Mouse (Mus musculus): Measurements from ENCODE around the gene Hbb-bh2. TPM values are rescaled to one million over a fixed set of nuclear protein-coding genes. Genes with fewer than 3 reads are reported as not detected.
A peak's percentile ranks its signal among the peaks of the same experiment; 100 is the strongest.
"Not testable (repeated sequence)": the region's sequence is repeated elsewhere in the genome, so short reads cannot be mapped to it uniquely, and the experiment has no call there.

The Hbb-bh2 gene
- total RNA-seq (2017), result not detected in 2 replicates

- 0 out of 2 replicates have a peak, but pooled peaks have one; percentile 11 for ATAC-seq (replicated peaks; ENCODE audit: low read depth, poor library complexity, severe bottlenecking)
Observed at GRCm38 (mm10) chr7:103840268-103840667, at the start of gene Hbb-bh2. Gene Hbb-bh2 (minus strand): TSS chr7:103840520.

DNA sequence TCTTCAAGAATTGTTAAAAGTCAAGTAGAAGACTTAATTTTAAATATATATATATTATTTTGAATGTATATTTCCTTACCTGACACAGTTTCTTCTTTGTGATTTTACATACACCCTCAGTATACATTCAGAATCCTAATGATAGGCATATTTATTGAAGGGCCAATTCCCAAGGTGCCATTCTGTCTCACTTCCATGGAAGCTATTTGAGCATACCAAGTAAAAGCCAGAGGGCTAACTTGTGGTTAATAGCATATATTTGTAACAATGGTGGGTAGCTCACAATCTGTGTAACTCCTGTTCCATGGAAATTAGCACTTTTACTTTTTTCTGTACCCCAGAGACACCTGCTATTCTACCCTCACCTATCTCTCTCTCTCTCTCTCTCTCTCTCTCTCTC lies 45.8 kb upstream of the Hbb-bh2 start, which contains the start of gene Olfr66:
Gene Olfr66, minus strand, starts transcription at position 101 of the 400 bp plus-strand sequence.
- no peak for ATAC-seq (replicated peaks; ENCODE audit: low read depth, poor library complexity, severe bottlenecking)

DNA sequence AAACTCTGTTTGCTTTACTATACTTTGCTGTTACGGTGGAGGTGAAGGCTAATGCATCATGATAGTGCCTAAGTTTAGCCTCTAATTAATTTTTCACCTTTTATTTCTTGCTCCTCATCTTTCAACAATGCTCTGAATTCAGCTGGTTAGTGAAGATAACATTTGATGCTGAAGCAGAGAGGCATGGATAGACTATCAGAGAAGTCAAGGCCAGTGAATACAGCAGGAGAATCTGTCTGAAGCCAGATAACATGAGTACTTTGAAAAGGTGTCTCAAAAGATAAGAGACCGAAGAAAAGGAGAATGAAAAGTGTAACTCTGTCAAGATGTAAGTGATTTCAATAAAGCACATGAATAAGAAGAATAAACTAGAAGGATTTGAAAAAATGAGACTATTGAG lies 36.8 kb upstream of the Hbb-bh2 start:
- peak; percentile 63 for ATAC-seq (replicated peaks; ENCODE audit: low read depth, poor library complexity, severe bottlenecking)

GRCm38 (mm10) chr7:103874451-103874850 lies 34.1 kb upstream of the Hbb-bh2 start:
- peak; percentile 29; the same call in 1 of the 2 replicates for ATAC-seq (replicated peaks; ENCODE audit: low read depth, poor library complexity, severe bottlenecking)

DNA sequence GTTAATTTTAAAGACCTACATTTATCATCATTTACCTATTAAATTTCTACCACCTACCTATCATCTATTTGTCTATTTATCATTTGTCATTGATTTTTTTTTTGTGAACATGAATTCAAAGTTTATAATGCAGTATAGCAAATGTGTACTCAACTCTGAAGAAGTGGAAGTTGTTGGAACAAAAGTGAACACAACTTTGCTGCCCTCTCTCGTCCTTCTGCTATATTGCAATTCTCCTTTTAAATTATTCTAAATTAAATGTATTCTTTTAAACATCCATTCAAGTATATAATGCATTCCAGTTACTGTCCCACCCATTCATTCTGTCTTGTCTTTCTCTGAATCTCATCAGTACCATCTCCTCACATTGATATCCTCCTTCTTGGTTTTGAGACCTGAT lies 32.7 kb upstream of the Hbb-bh2 start:
- peak; percentile 55 for ATAC-seq (replicated peaks; ENCODE audit: low read depth, poor library complexity, severe bottlenecking)

DNA sequence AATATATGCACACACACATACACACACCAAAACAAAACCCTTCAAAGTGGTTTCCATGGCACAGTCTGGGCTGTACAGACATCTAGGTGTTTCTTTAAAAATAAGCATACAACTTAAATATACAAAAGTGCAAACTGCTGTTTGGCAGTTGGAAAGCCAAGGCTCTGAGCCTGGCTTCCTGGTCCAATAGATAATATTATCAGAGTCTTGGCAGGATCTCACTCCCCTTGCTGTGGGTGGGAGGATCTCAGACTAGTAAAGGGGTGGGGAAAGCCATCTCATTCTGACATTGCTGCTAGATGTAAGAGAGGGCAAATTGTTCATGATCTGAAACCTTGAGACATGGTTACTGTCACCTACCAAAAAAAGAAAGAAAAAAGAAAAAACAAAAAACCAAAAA lies 30.3 kb upstream of the Hbb-bh2 start:
- ATAC-seq (replicated peaks; ENCODE audit: low read depth, poor library complexity, severe bottlenecking), result peak; percentile 89

DNA sequence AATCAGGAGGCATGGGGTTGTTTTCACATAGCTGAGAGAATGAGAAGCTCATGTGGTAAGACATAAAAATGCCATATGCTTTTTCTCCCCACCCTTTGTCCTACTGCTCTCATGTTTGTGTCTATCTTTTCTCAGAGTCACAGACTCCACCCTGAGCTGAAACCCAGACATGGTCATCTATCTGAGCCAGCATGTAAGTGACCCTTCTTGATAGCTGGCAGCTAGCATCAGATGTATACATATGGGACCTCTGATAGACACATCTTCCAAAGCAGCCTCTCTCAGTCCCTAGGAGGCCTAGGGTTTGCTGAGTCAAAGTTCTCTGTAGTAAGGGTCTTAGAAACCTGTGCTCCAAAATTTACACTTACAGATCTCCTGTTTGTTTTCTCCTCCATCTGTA lies 25.4 kb upstream of the Hbb-bh2 start:
- ATAC-seq (replicated peaks; ENCODE audit: low read depth, poor library complexity, severe bottlenecking), result peak; percentile 20; the same call in 1 of the 2 replicates

DNA sequence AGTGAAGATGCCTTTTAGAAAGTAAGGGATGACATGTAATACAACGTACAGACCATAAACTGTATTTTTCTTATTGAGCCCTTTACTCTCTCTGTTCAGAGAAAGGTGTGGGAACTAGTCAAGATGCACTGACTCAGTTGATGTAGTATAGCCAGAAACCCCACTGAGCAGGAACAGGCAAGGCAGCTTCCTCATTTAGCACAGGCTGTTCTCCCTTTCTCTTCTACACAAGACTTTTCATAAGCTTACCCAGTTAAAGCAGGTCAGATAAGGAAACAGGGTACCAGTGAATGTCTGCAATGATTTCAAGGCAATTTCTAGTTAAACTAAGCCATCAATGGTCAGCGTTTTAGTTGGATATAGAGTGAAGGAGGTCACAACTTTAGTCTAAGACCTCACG lies 21.2 kb upstream of the Hbb-bh2 start:
- peak; percentile 59 for ATAC-seq (replicated peaks; ENCODE audit: low read depth, poor library complexity, severe bottlenecking)

DNA sequence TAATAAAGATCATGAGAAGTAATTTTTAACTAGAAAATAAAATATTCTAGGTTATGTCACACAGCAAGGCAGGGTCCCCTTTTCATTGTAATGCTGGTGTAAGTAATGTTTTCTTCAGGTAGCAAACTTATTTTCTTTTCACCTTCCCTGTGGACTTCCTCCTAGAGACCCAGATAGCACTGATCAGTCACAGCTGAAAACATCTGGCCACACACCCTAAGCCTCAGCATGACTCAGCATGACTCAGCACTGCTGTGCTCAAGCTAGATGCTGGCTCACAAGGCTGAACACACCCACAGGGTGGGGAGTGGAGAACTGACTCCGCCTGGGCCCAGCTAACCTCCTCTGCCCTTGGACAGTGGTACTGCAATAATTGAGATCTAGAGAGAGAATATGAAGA lies 20.5 kb upstream of the Hbb-bh2 start:
- ATAC-seq (replicated peaks; ENCODE audit: low read depth, poor library complexity, severe bottlenecking), result peak; percentile 88

GRCm38 (mm10) chr7:103859076-103859475 lies 18.8 kb upstream of the Hbb-bh2 start:
- ATAC-seq (replicated peaks; ENCODE audit: low read depth, poor library complexity, severe bottlenecking), result peak; percentile 82

- ATAC-seq (replicated peaks; ENCODE audit: low read depth, poor library complexity, severe bottlenecking), result no peak; the same call in 1 of the 2 replicates
Observed at GRCm38 (mm10) chr7:103854669-103855068, 14.3 kb upstream of the Hbb-bh2 start.

- no peak for ATAC-seq (replicated peaks; ENCODE audit: low read depth, poor library complexity, severe bottlenecking)
Observed at GRCm38 (mm10) chr7:103853090-103853489, 12.8 kb upstream of the Hbb-bh2 start, which contains the start of gene Hbb-y. Gene Hbb-y (minus strand): TSS chr7:103853216.

DNA sequence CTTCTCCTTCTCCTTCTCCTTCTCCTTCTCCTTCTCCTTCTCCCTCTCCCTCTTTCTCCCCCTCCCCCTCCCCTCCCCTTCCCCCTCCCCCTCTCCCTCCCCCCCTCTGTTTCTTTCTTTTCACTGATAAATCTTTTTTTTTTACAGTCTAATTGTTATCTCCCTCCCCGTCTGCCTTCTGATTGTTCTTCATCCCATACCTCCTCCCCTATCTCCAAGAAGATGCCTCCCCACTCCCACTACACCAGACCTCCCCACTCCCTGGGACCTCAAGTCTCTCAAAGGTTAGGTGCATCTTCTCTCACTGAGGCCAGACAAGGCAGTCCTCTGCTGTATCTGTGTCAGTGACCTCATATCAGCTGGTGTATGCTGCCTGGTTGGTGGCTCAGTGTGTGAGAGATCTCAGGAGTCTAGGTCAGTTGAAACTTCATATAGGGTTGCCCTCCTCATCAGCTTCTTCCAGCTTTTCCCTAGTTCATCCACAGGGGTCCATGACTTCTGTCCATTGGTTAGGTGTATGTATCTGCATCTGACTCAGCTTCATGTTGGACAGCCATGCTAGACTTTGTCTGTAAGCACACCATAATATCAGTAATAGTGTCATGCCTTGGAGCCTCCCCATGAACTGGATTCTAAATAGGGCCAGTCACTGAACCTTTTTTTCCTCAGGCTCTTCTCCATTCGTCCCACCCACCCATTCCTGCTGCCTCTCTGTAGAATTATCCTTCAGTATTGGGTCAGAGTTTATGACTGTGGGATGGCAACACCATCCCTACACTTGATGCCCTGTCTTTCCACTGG lies 4.4 kb upstream of the Hbb-bh2 start:
- ATAC-seq (replicated peaks; ENCODE audit: low read depth, poor library complexity, severe bottlenecking), result no peak

- no peak for ATAC-seq (replicated peaks; ENCODE audit: low read depth, poor library complexity, severe bottlenecking)
Observed at GRCm38 (mm10) chr7:103843034-103843433, 2.7 kb upstream of the Hbb-bh2 start, which contains the start of gene Hbb-bh1. Gene Hbb-bh1 (minus strand): TSS chr7:103843164.

DNA sequence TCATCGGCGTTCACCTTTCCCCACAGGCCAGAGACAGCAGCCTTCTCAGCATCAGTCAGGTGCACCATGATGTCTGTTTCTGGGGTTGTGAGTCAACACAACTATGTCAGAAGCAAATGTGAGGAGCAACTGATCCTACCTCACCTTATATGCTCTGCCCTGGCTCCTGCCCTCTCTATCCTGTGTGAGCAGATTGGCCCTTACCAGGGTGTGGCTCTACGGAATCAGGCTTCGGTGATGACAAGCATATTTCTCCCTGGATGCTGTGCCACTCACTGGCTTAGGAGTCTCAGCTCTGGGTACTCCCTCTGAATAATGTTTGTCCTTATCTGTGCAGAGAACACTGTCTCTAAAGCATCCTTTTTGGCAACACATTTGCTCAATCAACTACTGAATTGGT lies 12.5 kb downstream of the Hbb-bh2 start, which contains the start of gene Hbb-bs:
Gene Hbb-bs, minus strand, starts transcription at position 289 of the 400 bp plus-strand sequence.
- ATAC-seq (replicated peaks; ENCODE audit: low read depth, poor library complexity, severe bottlenecking), result peak; percentile 39; the same call in 1 of the 2 replicates

DNA sequence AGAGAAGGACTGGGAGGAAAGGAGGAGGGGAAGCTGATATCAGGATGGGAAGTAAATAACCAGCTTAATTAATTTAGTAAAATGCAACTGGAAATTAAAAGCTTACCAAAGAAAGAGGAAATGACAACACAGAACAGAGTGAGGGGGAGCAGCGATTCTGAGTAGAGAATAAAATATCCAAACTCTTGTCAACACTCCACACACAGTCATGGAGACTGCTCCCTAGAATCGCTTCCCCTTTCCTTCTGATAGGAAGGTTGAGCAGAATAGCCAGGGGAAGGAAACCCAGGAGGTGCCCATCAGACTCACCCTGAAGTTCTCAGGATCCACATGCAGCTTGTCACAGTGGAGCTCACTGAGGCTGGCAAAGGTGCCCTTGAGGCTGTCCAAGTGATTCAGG lies 13.2 kb downstream of the Hbb-bh2 start:
- peak; percentile 86 for ATAC-seq (replicated peaks; ENCODE audit: low read depth, poor library complexity, severe bottlenecking)

DNA sequence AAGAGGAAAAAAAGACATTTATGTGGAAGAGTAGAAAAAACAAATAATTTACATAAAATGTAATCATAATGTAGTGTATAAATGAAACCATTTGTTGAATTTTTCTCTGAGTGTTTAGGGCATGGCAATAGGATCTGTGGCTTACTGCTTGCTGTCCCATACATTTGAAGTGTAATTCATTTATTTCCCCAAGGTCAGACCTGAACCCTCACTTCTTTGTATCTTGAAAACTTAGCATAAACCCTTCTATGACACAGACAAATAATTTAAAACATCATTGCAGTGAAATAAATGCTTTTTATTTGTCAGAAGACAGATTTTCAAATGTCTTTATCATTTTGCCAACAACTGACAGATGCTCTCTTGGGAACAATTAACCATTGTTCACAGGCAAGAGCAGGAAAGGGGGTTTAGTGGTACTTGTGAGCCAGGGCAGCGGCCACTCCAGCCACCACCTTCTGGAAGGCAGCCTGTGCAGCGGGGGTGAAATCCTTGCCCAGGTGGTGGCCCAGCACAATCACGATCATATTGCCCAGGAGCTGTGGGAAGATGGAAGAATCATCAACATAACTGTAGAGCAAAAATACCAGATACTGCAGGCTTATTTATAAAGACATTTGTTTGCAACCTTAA lies 13.9 kb downstream of the Hbb-bh2 start:
- no peak for ATAC-seq (replicated peaks; ENCODE audit: low read depth, poor library complexity, severe bottlenecking)

- ATAC-seq (replicated peaks; ENCODE audit: low read depth, poor library complexity, severe bottlenecking), result no peak
Observed at GRCm38 (mm10) chr7:103825536-103826254, 14.6 kb downstream of the Hbb-bh2 start.

DNA sequence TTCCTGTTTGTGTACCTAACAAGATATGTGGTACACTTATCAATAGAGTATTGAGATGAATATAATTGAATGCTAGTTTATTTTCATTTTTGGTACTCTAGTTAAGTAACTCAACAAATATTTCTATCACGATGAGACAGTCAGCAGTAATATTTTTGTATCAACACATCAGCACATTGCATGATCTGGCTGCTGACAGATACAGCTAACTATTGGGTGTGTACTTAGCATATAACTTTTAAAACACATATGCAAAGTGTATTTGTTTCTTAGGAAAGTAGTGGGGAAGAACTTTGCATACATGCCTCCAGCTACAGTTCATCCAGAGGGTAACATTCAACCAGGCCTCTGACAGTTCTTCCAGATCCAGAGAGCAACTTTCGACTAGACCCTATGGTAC lies 15.7 kb downstream of the Hbb-bh2 start:
- no peak for ATAC-seq (replicated peaks; ENCODE audit: low read depth, poor library complexity, severe bottlenecking)

- ATAC-seq (replicated peaks; ENCODE audit: low read depth, poor library complexity, severe bottlenecking), result not testable (repeated sequence)
Observed at GRCm38 (mm10) chr7:103815085-103815484, 25.2 kb downstream of the Hbb-bh2 start.
